Mouse (Mus musculus) brain, embryonic 14.5 days (tissue): ENCODE data around the gene Dpagt1.

Experiments
- CTCF ChIP-seq: fragments of 200-500 bp; IDR thresholded peaks from 2 replicates; pipeline ENCODE4 v1.5.1; 2012; ENCODE audit warnings: inconsistent platforms, mild to moderate bottlenecking, moderate library complexity, borderline replicate concordance; ENCODE audit not compliant: insufficient read depth, insufficient read length; ENCODE audit errors: extremely low read depth
- POLR2A ChIP-seq: fragments of 200-500 bp; IDR thresholded peaks from 2 replicates; pipeline ENCODE4 v1.6.1; 2012; ENCODE audit warnings: mild to moderate bottlenecking, inconsistent platforms, borderline replicate concordance; ENCODE audit not compliant: poor library complexity, insufficient read depth, insufficient read length, severe bottlenecking; ENCODE audit errors: extremely low read depth

DNA sequence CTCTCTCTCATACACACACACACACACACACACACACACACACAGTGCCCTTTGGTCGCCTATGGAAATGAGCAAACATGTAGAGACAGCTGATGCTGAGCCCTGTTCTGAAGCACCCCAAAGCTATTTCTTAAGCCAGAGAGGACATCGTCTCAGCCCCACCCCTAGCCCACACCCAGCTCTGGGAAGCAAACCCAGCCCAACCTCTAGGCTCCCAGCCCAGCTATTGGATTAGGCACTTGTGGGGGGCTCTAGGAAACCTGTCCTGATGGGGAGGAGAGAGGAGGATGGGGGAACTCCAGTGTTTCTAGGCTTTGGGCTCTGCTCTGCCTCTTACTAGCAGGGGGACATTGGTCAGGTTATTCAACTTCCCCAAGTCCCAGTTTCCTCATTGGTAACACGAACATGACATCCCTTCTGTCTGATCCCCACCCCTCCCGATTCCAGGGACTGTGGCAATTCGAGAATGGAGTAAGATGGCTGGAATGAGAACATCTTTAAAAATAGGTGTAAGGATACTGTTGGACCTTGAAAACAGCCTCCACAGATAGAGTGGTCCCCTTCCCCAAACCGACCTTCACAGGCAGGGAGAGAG lies 39.5 kb upstream of the Dpagt1 start:
- TF ChIP-seq CTCF (no peak), POLR2A (no peak)
